Mouse (Mus musculus) midbrain, embryonic 15.5 days (tissue): Measurements from ENCODE around the gene Lefty1. TPM values are rescaled to one million over a fixed set of nuclear protein-coding genes. Genes with fewer than 3 reads are reported as not detected.
"Not testable (repeated sequence)": the region's sequence is repeated elsewhere in the genome, so short reads cannot be mapped to it uniquely, and the experiment has no call there.

Experiments
- ATAC-seq: fragments of 200-750 bp; cut with Nextera tagmentation; replicated peaks from 2 replicates; pipeline ENCODE4 v1.8.0; 2017; ENCODE audit warnings: moderate TSS enrichment
- H3K27ac ChIP-seq: fragments of 300-500 bp; sonication (generic); 2 replicates; pipeline ENCODE4 v1.5.1; 2015; ENCODE audit warnings: mild to moderate bottlenecking, inconsistent platforms
- H3K27me3 ChIP-seq: fragments of 300-500 bp; sonication (generic); replicated peaks from 2 replicates; pipeline ENCODE4 v1.6.1; 2015; ENCODE audit warnings: inconsistent platforms
- H3K36me3 ChIP-seq: fragments of 300-500 bp; sonication (generic); replicated peaks from 2 replicates; pipeline ENCODE4 v1.6.1; 2015; ENCODE audit warnings: inconsistent platforms
- H3K4me1 ChIP-seq: fragments of 300-500 bp; sonication (generic); 2 replicates; pipeline ENCODE4 v1.6.1; 2015; ENCODE audit warnings: inconsistent platforms
- H3K4me2 ChIP-seq: fragments of 300-500 bp; sonication (generic); 2 replicates; pipeline ENCODE4 v1.6.1; 2015; ENCODE audit warnings: inconsistent platforms, mild to moderate bottlenecking, moderate library complexity
- H3K4me3 ChIP-seq: fragments of 300-500 bp; sonication (generic); 2 replicates; pipeline ENCODE4 v1.5.1; 2015; ENCODE audit warnings: mild to moderate bottlenecking, inconsistent platforms
- H3K9ac ChIP-seq: fragments of 300-500 bp; sonication (generic); 2 replicates; pipeline ENCODE4 v1.6.1; 2015; ENCODE audit warnings: mild to moderate bottlenecking, inconsistent platforms
- H3K9me3 ChIP-seq: fragments of 300-500 bp; sonication (generic); 2 replicates; pipeline ENCODE4 v1.6.1; 2016; ENCODE audit warnings: inconsistent platforms
- whole genome bisulfite sequencing: fragments of 180-500 bp; shearing (Covaris S2); methylation state at CpG from one replicate; pipeline ENCODE4 v1.1.7; 2015; ENCODE audit warnings: mixed read lengths; 5-methylcytosine and 5-hydroxymethylcytosine counted together
- polyA plus RNA-seq: library from polyadenylated mRNA; unstranded; fragments of >200 nt; fragmentation: Nextera tagmentation; extraction: Ambion mirVana; gene quantifications from 2 replicates; pipeline ENCODE4 v1.2.1, GENCODE M21; 2015

Lefty1 gene
- polyA plus RNA-seq, 1 experiment from 2014 or later: 0.22 TPM

DNA sequence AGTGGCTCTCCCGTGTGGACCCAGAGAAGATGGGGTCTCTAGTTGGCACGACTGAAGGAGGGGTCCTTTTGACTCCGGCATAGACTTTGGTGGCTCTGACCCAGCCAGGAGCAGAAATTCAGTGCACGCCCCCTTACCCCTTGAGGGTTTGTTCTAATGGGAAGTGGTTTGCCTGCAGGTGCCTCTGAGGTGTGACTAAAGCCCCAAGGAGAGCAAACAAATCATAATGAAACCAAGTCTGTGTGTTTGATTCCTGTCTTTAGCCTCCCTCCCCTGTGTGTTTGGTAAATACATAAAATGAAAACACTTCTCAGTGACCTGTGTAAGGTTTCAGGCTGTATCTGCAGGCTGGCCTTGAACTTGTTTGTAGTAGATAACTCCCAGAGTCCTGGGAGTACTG, 8.5 kb upstream of the Lefty1 start:
- Histone ChIP-seq H3K27ac (no peak overlapping the region), H3K36me3 (no peaks in the 10 kb centered on the region), H3K4me1 (no peaks in the 10 kb centered on the region), H3K4me3 (no peak overlapping the region), H3K9ac (no peak overlapping the region), H3K9me3 (no peaks in the 10 kb centered on the region), H3K27me3 (no peaks in the 10 kb centered on the region), H3K4me2 (no peak overlapping the region)
- WGBS: 75% methylated on average over 4 of the region's 4 CpGs
- no peak for ATAC-seq

DNA sequence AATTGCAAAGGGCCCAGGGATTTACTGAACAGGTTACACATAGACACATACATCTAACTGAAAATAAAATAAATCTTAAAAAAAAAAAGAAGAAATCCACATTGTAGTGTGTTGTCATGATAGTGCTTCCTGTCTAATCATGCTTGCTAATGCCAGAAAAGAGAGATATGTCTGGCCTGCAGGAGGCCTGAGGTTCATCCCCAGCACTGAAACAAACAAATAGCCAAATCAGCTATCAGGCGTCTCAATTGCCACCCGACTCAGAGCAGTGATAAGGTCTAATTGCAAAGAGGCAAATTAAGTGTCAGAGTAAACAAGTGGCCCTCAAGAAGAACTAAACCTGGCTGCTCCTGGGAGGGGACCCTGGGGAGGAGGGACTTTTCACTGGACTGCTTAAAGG, 5.2 kb upstream of the Lefty1 start:
- no peak for ATAC-seq
- no peaks in the 10 kb centered on the region for H3K36me3 ChIP-seq
- 0 out of 2 replicates have a peak, but pooled peaks cover 1% of the 10 kb centered on the region for H3K4me1 ChIP-seq
- H3K9me3 ChIP-seq: no peaks in the 10 kb centered on the region
- H3K27me3 ChIP-seq: peaks cover 9% of the 10 kb centered on the region
- H3K9ac ChIP-seq: no peak overlapping the region
- no peak overlapping the region for H3K4me3 ChIP-seq
- 72% methylated on average over 2 of the region's 2 CpGs for WGBS
- no peak overlapping the region for H3K27ac ChIP-seq
- no peak overlapping the region for H3K4me2 ChIP-seq

DNA sequence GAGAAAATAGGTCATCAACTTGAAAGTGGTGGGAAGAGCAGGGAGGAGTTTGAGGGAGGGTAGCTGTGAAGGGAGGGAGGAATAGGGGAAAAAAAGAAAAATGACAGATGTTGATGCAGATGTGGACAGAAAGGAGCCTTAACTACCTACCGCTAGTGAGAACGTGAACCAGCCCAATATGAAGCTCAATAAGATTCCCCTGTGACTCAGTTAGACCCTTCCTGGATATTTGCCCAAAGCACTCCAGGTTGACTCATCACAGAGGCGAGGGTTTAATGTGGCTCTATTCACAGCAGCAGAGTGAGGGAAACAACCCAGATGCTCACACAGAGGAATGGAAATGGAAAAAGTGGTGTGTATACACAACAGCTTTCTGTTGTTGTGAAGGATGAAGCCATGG, 3.7 kb upstream of the Lefty1 start:
- Histone ChIP-seq H3K4me2 (no peak overlapping the region), H3K36me3 (no peaks in the 10 kb centered on the region), H3K27me3 (peaks cover 24% of the 10 kb centered on the region), H3K4me3 (no peak overlapping the region), H3K27ac (no peak overlapping the region), H3K4me1 (0 out of 2 replicates have a peak, but pooled peaks cover 2% of the 10 kb centered on the region), H3K9me3 (no peaks in the 10 kb centered on the region), H3K9ac (no peak overlapping the region)
- 74% methylated on average over 3 of the region's 3 CpGs for WGBS
- no peak for ATAC-seq

DNA sequence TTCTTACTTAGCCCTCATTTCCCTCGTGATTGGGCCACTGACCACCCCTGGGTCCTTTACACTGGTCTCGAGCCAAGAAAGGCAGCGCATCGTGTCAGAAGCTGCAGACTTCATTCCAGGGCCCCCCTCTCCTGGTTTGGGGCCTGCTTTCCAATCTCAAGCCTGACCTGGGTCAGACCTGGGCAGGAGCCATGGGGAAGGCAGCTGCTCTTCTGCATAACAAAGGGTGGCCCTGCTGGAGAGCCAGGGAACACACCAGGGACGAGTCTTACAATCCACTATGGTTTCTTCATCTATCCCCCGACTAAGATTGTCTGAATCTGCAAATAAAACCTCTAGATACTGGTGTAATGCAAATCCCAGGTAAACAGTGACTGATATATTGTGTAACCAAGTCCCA, 1.2 kb upstream of the Lefty1 start:
- no peak for ATAC-seq
- Histone ChIP-seq H3K27ac (no peak overlapping the region), H3K27me3 (peaks cover 42% of the 10 kb centered on the region), H3K4me1 (0 out of 2 replicates have a peak, but pooled peaks cover 2% of the 10 kb centered on the region), H3K36me3 (no peaks in the 10 kb centered on the region), H3K9ac (no peak overlapping the region), H3K4me2 (no peak overlapping the region), H3K9me3 (no peaks in the 10 kb centered on the region), H3K4me3 (no peak overlapping the region)
- 11% methylated on average over 6 of the region's 6 CpGs for WGBS

DNA sequence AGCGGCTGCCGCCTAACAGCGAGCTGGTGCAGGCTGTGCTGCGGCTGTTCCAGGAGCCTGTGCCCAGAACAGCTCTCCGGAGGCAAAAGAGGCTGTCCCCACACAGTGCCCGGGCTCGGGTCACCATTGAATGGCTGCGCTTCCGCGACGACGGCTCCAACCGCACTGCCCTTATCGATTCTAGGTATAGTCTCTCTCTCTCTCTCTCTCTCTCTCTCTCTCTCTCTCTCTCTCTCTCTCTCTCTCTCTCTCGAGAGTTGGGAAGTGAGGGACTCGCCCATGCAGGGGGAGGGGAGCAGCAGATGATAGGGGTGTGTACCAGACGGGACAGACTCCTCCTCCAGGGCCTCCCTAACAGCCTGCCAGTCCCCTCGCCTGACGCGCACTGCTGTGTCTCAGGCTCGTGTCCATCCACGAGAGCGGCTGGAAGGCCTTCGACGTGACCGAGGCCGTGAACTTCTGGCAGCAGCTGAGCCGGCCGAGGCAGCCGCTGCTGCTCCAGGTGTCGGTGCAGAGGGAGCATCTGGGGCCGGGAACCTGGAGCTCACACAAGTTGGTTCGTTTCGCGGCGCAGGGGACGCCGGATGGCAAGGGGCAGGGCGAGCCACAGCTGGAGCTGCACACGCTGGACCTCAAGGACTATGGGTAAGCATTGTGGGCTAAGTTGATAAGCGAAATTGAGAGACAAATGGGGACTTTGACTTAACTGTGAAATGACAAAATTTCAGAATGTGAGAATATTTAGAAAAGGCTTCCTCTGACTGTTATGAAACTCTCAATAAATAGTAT, 2.0 kb downstream of the Lefty1 start:
- H3K4me3 ChIP-seq: peak overlapping the region; percentile 15; the same call in 1 of the 2 replicates
- not testable (repeated sequence) for H3K4me1 ChIP-seq, H3K9ac ChIP-seq, H3K9me3 ChIP-seq, H3K27ac ChIP-seq, H3K36me3 ChIP-seq, ATAC-seq
- H3K27me3 ChIP-seq: peaks cover 59% of the 10 kb centered on the region
- 2% methylated on average over 39 of the region's 41 CpGs for WGBS
- H3K4me2 ChIP-seq: peak overlapping the region; percentile 38

DNA sequence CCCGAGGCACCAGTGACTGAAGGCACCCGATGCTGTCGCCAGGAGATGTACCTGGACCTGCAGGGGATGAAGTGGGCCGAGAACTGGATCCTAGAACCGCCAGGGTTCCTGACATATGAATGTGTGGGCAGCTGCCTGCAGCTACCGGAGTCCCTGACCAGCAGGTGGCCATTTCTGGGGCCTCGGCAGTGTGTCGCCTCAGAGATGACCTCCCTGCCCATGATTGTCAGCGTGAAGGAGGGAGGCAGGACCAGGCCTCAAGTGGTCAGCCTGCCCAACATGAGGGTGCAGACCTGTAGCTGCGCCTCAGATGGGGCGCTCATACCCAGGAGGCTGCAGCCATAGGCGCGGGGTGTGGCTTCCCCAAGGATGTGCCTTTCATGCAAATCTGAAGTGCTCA, 2.8 kb downstream of the Lefty1 start:
- not testable (repeated sequence) for H3K36me3 ChIP-seq, H3K9me3 ChIP-seq, H3K4me2 ChIP-seq, H3K9ac ChIP-seq, H3K27ac ChIP-seq, ATAC-seq, H3K4me3 ChIP-seq
- H3K27me3 ChIP-seq: peaks cover 67% of the 10 kb centered on the region
- peaks cover 13% of the 10 kb centered on the region for H3K4me1 ChIP-seq
- 19% methylated on average over 13 of the region's 13 CpGs for WGBS

DNA sequence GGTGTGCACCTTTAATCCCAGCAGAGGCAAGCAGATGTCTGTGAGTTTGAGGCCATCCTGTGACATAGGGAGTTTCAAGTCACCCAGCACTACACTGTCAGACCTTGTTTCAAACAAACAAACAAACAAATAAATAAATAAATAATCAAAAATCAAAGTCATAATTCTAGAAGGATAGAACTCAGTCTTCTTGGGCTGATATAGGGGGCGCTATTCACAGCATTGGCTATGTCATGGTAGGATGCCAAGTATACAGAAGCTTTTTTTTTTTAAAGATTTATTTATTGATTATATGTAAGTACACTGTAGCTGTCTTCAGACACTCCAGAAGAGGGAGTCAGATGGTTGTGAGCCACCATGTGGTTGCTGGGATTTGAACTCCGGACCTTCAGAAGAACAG, 4.0 kb downstream of the Lefty1 start:
- 87% methylated on average over 2 of the region's 2 CpGs for WGBS
- not testable (repeated sequence) for H3K9ac ChIP-seq, ATAC-seq

GRCm38 (mm10) chr1:180940776-180941460, 6.1 kb downstream of the Lefty1 start:
- Histone ChIP-seq H3K4me3 (no peak overlapping the region), H3K4me1 (peaks cover 13% of the 10 kb centered on the region), H3K27me3 (peaks cover 58% of the 10 kb centered on the region), H3K9me3 (no peaks in the 10 kb centered on the region), H3K4me2 (no peak overlapping the region), H3K27ac (no peak overlapping the region), H3K9ac (no peak overlapping the region), H3K36me3 (no peaks in the 10 kb centered on the region)
- ATAC-seq: no peak
- WGBS: 86% methylated on average over 7 of the region's 7 CpGs

More for the DNA sequence above, 4.0 kb downstream of the Lefty1 start:
- not testable (repeated sequence) for H3K9me3 ChIP-seq, H3K36me3 ChIP-seq, H3K4me2 ChIP-seq, H3K27ac ChIP-seq, H3K4me3 ChIP-seq
- peaks cover 73% of the 10 kb centered on the region for H3K27me3 ChIP-seq
- H3K4me1 ChIP-seq: peaks cover 15% of the 10 kb centered on the region

DNA sequence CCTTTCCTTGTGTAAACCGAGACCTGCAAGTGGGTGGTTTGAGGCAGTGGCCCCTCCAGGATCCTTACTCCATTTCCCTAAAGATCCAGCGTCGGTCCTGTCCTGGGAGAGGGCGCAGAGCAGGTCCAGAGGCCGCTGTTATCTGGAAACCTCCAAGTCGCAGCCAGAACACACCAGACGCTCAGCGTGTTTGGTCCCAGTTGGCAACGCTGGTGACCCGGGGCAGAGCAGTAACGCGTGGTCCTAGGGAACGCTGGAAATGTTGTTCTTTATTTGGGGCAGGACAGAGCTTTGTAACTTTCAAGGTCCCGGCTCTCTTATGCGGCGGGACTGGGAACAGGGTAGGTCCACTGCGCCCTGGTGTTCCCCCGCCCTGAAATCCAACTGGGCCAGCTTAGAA, 6.9 kb downstream of the Lefty1 start:
- no peak for ATAC-seq
- H3K4me3 ChIP-seq: peak overlapping the region; percentile 56
- peaks cover 52% of the 10 kb centered on the region for H3K27me3 ChIP-seq
- no peak overlapping the region for H3K27ac ChIP-seq
- peak overlapping the region; percentile 97 for H3K4me2 ChIP-seq
- H3K4me1 ChIP-seq: peaks cover 13% of the 10 kb centered on the region
- WGBS: 3% methylated on average over 18 of the region's 18 CpGs
- H3K9ac ChIP-seq: peak overlapping the region; percentile 30; the same call in 1 of the 2 replicates
- no peaks in the 10 kb centered on the region for H3K36me3 ChIP-seq
- H3K9me3 ChIP-seq: no peaks in the 10 kb centered on the region

DNA sequence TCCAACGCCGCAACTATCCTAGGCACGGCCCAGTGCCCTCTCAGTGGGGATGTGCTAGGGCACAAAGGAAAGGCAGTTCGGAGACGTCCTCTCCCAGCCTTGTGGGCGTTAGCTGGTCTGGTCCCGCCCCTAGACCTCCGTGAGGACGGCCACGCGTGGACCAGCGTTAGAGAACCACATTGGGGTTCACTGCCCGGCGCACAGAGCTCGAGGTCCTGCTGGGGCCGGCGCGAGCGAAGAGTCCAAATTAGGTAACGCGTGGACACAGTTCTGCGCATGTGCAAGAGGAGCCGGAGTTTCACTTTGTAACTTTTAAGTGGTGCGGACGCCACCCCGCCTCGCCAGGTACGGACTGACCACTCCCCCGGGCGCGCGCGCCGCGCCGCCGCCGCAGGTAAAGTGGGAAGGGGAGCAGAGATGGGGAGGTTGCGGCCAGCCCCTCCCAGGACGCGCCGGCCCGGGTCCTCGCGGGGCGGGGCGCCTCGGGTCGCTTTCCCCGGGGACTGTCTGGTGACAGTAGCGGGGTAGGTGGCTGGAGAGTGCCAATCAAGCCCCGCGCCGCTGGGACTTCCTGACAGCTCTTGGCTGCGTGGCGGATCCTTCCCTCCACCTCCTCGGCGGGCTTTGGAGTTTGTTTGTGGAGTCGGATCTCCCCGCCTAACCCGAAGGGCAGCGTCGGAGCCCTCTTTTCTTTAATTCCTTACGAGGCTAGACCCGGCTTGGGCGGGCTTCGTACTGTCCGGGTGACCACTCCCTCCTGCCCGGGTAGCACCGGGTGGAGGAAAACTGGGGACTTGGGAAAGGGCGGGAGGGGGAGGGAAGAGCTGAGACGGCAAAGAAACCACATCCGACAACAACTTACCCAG, 7.6 kb downstream of the Lefty1 start, which contains the start of gene Tmem63a:
Tmem63a (plus strand) TSS at position 179 of the 866 bp plus-strand sequence.
- peaks cover 46% of the 10 kb centered on the region for H3K27me3 ChIP-seq
- H3K4me1 ChIP-seq: peaks cover 13% of the 10 kb centered on the region
- H3K4me2 ChIP-seq: peak within 1 kb of the TSS; percentile 97
- peak within 1 kb of the TSS; percentile 30 for H3K9ac ChIP-seq
- H3K27ac ChIP-seq: no peak within 1 kb of the TSS
- H3K9me3 ChIP-seq: no peaks in the 10 kb centered on the region
- no peaks in the 10 kb centered on the region for H3K36me3 ChIP-seq
- under 1% methylated on average over 73 of the region's 73 CpGs for WGBS
- H3K4me3 ChIP-seq: peak within 1 kb of the TSS; percentile 56
- peak; percentile 60; the same call in 1 of the 2 replicates for ATAC-seq

- Histone ChIP-seq H3K4me1 (peaks cover 13% of the 10 kb centered on the region), H3K9ac (no peak overlapping the region), H3K27ac (no peak overlapping the region), H3K36me3 (no peaks in the 10 kb centered on the region), H3K4me3 (peak overlapping the region; percentile 56), H3K9me3 (no peaks in the 10 kb centered on the region), H3K4me2 (peak overlapping the region; percentile 97), H3K27me3 (peaks cover 39% of the 10 kb centered on the region)
- no peak for ATAC-seq
- 45% methylated on average over 11 of the region's 11 CpGs for WGBS
Measured at GRCm38 (mm10) chr1:180943032-180943644, 8.3 kb downstream of the Lefty1 start.
